Mouse (Mus musculus) cerebellum, adult (tissue): ENCODE measurements around the gene Kcnk10.

Experiments used
- ATAC-seq: cut with Nextera tagmentation; 2 replicates; pipeline ENCODE4 v1.9.2; 2017; ENCODE audit warnings: mild to moderate bottlenecking, moderate library complexity, mixed read lengths; ENCODE audit not compliant: insufficient number of reproducible peaks, low FRiP score, low TSS enrichment

Gene Kcnk10

GRCm38 (mm10) chr12:98524331-98525311 lies 53.5 kb downstream of the Kcnk10 start:
- no peak for ATAC-seq

DNA sequence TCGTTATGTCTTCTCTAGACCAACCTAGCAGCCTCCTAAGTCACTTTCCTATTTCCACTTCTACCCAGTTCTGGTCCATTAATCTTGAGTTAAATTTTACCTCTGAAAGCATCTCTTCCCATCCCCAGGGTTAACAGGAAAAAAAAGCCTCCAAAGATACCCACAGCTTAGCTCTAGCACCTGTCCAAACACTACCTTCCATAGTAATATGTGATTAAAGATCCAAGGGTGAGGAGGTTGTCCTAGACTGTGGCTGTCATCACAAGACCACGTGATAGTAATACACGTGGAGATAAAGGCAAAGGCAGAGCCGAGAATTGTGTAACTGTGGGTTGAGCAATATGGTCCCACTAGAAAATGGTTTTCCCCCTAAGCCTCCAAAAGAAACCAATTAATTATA lies 56.8 kb downstream of the Kcnk10 start:
- no peak for ATAC-seq

GRCm38 (mm10) chr12:98520568-98520931 lies 57.6 kb downstream of the Kcnk10 start:
- no peak for ATAC-seq

DNA sequence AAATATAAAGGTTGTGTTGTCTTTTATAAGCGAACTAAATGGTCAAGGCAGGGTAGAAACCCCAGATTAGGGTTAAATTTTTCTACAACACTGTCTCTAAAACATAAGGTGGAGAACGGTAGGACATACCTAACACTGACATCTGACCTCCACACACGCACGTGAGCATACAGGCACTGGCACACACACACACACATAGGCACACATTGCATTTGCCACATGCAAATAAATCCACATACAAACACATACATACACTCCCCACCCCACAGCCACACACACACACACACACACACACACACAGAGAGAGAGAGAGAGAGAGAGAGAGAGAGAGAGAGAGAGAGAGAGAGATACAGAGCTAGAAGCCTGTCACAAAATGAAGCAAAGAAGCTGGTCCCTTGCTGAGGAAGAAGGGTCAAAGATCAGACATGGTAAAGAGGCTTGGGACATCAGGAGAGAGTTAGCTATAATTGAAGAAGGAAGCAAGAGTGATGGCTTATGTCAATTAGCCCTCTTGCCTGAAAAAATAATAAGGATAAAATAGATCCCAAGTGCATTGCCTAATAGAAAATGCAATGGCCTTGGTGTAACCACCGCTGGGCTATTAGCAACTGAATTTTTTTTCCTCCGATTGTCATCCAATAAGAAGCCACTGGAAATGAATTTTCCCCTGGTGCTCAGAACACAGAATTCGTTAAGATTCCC lies 58.1 kb downstream of the Kcnk10 start:
- no peak for ATAC-seq

GRCm38 (mm10) chr12:98505601-98506000 lies 72.5 kb downstream of the Kcnk10 start:
- no peak for ATAC-seq

- no peak for ATAC-seq
These were observed 76.4 kb downstream of the Kcnk10 start for GRCm38 (mm10) chr12:98501528-98502280.

- ATAC-seq: no peak
These were observed 77.1 kb downstream of the Kcnk10 start for GRCm38 (mm10) chr12:98501045-98501444.

DNA sequence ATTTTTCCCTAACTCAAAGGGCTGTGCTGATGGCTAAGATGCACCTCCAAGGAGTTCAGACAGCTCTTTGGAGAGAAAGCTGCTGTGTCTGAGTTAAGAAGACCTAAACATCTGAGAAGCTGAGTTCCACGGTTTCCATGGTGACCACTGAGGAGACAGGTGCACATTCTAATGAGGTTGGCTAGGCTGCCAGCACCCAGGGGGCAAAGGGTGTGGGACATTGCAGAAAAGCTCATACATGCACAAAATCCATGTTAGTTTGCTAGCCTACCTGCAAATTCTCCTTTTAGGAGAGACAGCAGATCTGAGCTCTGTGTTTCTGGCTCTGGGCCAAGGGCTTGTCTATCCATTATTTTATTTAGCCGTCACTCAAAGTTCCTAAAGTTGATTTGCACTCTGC lies 96.7 kb downstream of the Kcnk10 start:
- peak; percentile 92 for ATAC-seq

DNA sequence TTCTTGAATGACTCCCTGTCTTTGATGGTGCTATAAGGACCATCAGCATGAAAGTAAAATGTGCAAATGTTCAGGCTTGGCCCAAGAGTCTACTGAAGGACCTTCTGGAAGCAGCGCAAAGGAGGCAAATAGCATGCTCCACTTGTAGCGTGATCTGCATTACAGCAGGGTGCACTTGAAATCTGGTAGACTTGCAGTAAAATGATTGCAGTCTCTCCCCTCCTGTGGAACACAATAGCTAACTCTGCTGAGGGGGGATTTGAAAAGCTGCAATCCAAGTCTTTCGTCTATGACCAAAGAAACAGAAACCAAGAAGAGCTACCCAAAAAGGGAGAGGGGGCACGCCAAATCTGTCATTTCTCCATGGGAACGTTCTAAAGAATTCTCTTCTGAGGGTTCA lies 97.1 kb downstream of the Kcnk10 start:
- no peak for ATAC-seq

DNA sequence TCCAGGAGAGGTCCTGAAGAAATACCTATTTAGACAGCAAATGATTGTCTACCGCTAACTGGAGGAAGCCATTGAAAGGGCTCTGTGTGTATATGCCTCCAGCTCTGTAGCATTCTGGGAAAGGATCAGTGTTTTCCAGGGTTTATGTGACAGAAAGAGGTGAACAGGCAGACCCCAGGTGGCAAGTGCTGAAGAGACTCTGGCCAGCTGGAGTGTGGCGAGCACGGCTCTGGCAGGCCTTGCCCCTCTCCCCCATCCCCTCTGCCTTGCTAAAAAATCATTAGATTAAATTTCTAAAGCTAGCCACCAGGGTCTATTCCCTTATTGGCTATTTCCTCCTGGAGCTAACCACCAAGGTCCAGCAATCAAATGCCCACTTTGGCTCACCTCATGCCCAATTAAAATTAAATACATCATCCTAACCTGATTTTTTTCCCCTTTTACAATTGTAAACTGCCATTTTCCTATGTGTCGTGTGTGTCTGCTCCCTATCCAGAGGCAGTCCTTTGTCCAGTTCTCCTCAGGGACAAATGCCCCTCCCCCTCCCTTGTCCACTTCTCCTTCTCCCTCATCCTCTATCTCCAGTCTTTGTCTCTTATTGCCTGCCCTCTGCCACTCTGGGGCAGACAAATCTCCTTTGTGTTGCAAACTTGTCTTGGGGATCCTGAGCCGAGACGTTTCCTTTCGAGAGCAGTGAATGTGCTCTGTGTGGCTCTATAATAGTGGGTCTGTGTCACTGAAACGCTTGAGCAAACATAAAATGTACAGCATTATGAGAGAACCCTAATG lies 100.2 kb downstream of the Kcnk10 start:
- no peak for ATAC-seq

DNA sequence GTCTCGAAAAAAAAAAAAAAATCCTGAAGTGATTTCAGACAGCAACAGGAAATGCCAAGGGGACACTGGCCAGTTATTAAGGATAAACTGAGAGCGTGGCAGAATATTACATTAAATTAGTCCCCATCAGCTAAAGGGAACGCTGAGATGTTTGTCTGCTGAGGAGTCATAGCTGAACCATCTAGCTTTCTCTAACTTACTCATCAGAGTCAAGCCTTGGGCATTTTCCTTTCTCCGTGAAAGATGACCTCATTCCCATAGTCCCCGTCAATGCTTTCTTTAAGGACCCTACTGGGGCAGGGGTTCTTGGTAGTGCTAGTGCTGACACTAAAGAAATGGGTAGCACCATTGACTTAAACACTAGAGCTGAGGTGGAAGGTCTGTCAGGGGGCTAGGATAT lies 106.9 kb downstream of the Kcnk10 start:
- ATAC-seq: no peak

DNA sequence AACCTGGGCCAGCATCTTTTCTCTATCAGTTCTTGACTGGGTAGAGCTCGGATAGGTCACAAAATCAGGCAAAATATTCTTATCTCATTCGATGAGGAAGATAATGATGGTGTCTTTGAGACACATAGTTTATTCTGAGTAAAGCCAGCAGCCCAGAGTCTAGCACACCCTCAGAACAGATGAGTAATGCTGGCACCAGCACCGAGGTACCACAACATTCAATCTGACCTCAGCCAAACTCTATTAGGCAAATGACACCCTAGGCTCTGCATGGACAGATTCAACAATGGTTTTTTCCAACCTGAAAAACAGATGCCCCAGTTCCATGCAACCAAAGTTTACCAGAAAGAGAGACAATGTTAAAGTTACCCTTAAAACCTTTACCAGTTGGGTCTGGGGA lies 108.0 kb downstream of the Kcnk10 start:
- no peak for ATAC-seq

- peak; percentile 95 for ATAC-seq
These were observed 110.3 kb downstream of the Kcnk10 start for GRCm38 (mm10) chr12:98467793-98468192.

DNA sequence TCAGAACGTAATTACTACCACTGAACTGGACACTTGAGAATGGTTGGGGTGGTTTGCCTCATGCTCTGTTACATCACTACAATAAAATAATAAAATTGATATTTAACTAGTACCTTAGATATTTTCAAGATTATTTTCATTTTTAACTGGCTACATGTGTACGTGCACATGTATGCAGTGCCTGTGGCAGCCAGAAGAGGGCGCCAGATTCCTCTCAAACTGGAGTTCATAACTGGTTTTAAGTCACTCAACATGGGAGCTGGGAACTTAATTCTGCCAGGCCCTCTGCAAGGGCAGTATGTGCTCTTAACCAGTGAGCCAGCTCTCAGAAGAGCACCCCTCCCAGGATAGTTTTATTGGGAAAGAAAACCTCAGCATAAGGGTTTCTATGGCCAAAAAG lies 118.2 kb downstream of the Kcnk10 start:
- ATAC-seq: no peak

- ATAC-seq: peak; percentile 32; the same call in 1 of the 2 replicates
These were observed 119.2 kb downstream of the Kcnk10 start for GRCm38 (mm10) chr12:98458944-98459343.

GRCm38 (mm10) chr12:98458516-98458915 lies 119.6 kb downstream of the Kcnk10 start:
- ATAC-seq: peak; percentile 84; the same call in 1 of the 2 replicates

- ATAC-seq: peak; percentile 89
These were observed 124.9 kb downstream of the Kcnk10 start for GRCm38 (mm10) chr12:98453161-98453560.

- peak; percentile 32; the same call in 1 of the 2 replicates for ATAC-seq
These were observed 125.5 kb downstream of the Kcnk10 start for GRCm38 (mm10) chr12:98452646-98453045.

- ATAC-seq: no peak
These were observed 132.5 kb downstream of the Kcnk10 start for GRCm38 (mm10) chr12:98445637-98446036.

DNA sequence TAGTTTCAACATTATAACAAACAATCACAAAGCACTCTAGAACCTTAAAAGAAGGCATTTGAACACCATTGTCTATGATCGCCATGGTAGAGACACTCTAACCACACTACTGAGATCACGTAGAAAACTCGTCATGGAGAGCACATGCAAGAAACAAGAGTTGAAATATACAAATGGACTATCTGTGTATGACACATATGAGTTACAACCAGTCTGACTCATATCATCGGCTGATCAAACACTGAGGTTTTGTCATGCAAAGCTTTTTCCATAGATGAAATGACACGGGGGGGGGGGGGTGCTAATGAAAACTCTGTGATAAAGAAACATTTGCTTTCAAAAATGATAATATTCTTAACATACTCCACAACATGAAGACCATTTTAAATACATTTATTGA lies 133.2 kb downstream of the Kcnk10 start:
- no peak for ATAC-seq
